Mouse (Mus musculus): Measurements from ENCODE around the gene Vps35l. TPM values are rescaled to one million over a fixed set of nuclear protein-coding genes. Genes with fewer than 3 reads are reported as not detected.

The Vps35l gene
- polyA plus RNA-seq, 1 experiment from 2014 or later = 91.9 TPM

DNA sequence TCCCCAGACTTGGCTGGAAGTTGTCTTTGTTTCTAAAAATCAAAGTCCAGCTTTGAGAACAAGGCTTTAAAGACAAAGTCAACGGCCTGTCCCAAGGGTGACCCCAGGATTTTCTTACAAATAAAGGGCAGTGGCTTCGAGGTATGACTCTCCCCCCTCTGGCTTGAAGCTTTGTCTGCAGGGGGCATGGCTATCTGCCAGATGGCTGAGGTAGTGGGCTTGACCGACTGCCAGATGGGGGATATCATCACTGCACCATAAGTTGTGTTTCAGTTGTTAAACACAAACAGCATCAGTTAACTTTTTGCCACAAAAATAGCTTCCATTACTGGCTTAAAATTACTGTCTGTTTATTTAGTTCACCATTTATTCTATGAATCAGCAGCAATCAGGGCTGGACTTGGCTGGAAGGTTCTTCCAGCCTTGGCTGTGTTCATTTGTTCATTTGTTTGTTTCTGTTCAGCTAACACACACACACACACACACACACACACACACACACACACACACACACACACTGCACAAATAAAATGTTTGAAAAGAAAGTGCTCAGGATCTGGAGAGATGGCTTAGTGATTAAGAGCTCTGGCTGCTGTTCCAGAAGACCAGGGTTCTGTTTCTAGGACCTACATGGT is 149.1 kb downstream of the Vps35l start:
- H3K9ac ChIP-seq (ENCODE audit: low read depth, low read length) = no peak overlapping the region
- no peak overlapping the region for H3K4me2 ChIP-seq (ENCODE audit: low read length)
- H3K36me3 ChIP-seq (ENCODE audit: control insufficient read depth, insufficient read depth, low read length) = no peaks in the 10 kb centered on the region
- no peaks in the 10 kb centered on the region for H3K9me3 ChIP-seq (ENCODE audit: control insufficient read depth, low read length)
- ATAC-seq = 0 out of 2 replicates have a peak, but pooled peaks have one; percentile 24
- no peaks in the 10 kb centered on the region for H3K27me3 ChIP-seq (replicated peaks; ENCODE audit: control insufficient read depth, insufficient read depth, low read length)
- WGBS = 8% methylated on average over 3 of the region's 3 CpGs
- H3K4me1 ChIP-seq (ENCODE audit: control insufficient read depth, insufficient read depth, low read depth, low read length) = no peaks in the 10 kb centered on the region
- no peak overlapping the region for H3K27ac ChIP-seq (ENCODE audit: low read depth, low read length)
- no peak overlapping the region for H3K4me3 ChIP-seq (ENCODE audit: low read length)

Other genes starting within 250 kb of the Vps35l start
- 0.89 and 1.0 TPM in 2 replicates for gene Itpripl2, start 248.3 kb upstream of the Vps35l start, polyA plus RNA-seq (2015; fragmentation: Nextera tagmentation; extraction: Ambion mirVana)
- 104 and 116 TPM in 2 replicates for gene Coq7, start 206.9 kb upstream of the Vps35l start, polyA plus RNA-seq (2015; fragmentation: Nextera tagmentation; extraction: Ambion mirVana)
- 7.9 and 8.0 TPM in 2 replicates for gene Tmc7, start 155.5 kb upstream of the Vps35l start, polyA plus RNA-seq (2015; fragmentation: Nextera tagmentation; extraction: Ambion mirVana)
- 0.21 and 0.24 TPM in 2 replicates for gene Tmc5, start 142.9 kb upstream of the Vps35l start, polyA plus RNA-seq (2015; fragmentation: Nextera tagmentation; extraction: Ambion mirVana)
- gene Gde1, start 34.4 kb upstream of the Vps35l start, polyA plus RNA-seq (2015; fragmentation: Nextera tagmentation; extraction: Ambion mirVana) = 226 and 249 TPM in 2 replicates
- gene Ccp110, start 27.7 kb upstream of the Vps35l start, polyA plus RNA-seq (2015; fragmentation: Nextera tagmentation; extraction: Ambion mirVana) = 22.9 and 29.2 TPM in 2 replicates
- 3.8 and 4.5 TPM in 2 replicates for gene Iqck, start 115.5 kb downstream of the Vps35l start, polyA plus RNA-seq (2015; fragmentation: Nextera tagmentation; extraction: Ambion mirVana)
- 53.2 and 59.1 TPM in 2 replicates for gene Knop1, start 116.0 kb downstream of the Vps35l start, polyA plus RNA-seq (2015; fragmentation: Nextera tagmentation; extraction: Ambion mirVana)